Mouse (Mus musculus) testis, adult 2 months (tissue): Measurements from ENCODE around the gene Zdhhc14. TPM values are rescaled to one million over a fixed set of nuclear protein-coding genes. Genes with fewer than 3 reads are reported as not detected.

Experiments
- H3K27ac ChIP-seq: fragments of 200-500 bp; 2 replicates; pipeline ENCODE4 v1.5.1; 2012; ENCODE audit warnings: low read depth, low read length; ENCODE audit not compliant: control insufficient read depth, insufficient read depth
- H3K27me3 ChIP-seq: fragments of 200-500 bp; 2 replicates; pipeline ENCODE4 v1.6.1; 2012; ENCODE audit warnings: mild to moderate bottlenecking, low read length, moderate library complexity; ENCODE audit not compliant: control insufficient read depth, insufficient read depth
- H3K36me3 ChIP-seq: fragments of 200-500 bp; 2 replicates; pipeline ENCODE4 v1.6.1; 2012; ENCODE audit warnings: mild to moderate bottlenecking, low read length; ENCODE audit not compliant: control insufficient read depth, insufficient read depth
- H3K4me1 ChIP-seq: fragments of 200-500 bp; 2 replicates; pipeline ENCODE4 v1.6.1; 2012; ENCODE audit warnings: low read length; ENCODE audit not compliant: control insufficient read depth, insufficient read depth
- H3K4me3 ChIP-seq: fragments of 200-500 bp; 2 replicates; pipeline ENCODE4 v1.5.1; 2012; ENCODE audit warnings: low read depth, mild to moderate bottlenecking, low read length, moderate library complexity, mixed read lengths; ENCODE audit not compliant: control insufficient read depth
- CTCF ChIP-seq: fragments of 200-500 bp; IDR thresholded peaks from 2 replicates; pipeline ENCODE4 v1.5.1; 2012; ENCODE audit warnings: low read depth, mild to moderate bottlenecking, inconsistent platforms, low read length, moderate library complexity; ENCODE audit not compliant: control insufficient read depth, insufficient read depth, insufficient replicate concordance
- POLR2A ChIP-seq: fragments of 200-500 bp; IDR thresholded peaks from 2 replicates; pipeline ENCODE4 v1.6.1; 2012; ENCODE audit warnings: low read depth, mild to moderate bottlenecking, inconsistent platforms, low read length, moderate library complexity; ENCODE audit not compliant: control insufficient read depth
- polyA plus RNA-seq: library from polyadenylated mRNA; depleted of rRNA; stranded (reverse); fragments of >200 nt; gene quantifications from 2 replicates; pipeline ENCODE4 v1.2.3, GENCODE M21; 2012

The Zdhhc14 gene
- polyA plus RNA-seq, 1 experiment: 3.9 TPM

DNA sequence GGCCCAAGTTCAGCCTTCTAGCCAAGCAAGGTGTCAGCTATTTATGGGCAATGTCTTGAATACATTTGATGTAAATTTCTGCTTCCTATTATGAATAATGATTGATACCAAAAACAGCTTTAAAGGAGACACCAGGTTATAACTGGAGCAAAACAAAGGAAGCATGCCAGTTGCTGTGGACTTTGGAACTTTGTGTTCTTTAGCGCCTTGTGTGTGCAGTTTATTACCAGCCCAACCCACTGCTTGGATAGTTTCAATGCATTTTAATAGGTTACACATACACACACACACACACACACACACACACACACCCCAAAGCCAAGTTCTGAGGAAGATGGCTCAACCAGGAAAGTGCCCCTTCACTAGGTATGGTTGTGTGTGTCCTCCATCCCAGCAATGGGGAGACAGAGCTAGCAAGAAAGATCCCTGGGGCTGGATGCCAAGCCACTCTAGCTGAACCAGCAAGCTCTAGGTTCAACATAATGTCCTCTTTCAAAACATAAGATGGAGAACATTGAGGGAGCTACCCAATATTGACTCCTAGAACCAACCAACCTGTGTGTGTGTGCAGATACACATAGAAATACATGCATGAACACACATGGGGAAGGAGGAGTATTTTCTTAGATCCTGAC, 79.9 kb downstream of the Zdhhc14 start:
- Histone ChIP-seq H3K4me3 (no peak overlapping the region), H3K36me3 (no peaks in the 10 kb centered on the region), H3K27me3 (no peaks in the 10 kb centered on the region), H3K27ac (no peak overlapping the region), H3K4me1 (no peaks in the 10 kb centered on the region)
- TF ChIP-seq POLR2A (no peak), CTCF (no peak)

GRCm38 (mm10) chr17:5572745-5573420, 80.5 kb downstream of the Zdhhc14 start:
- Histone ChIP-seq H3K27ac (no peak overlapping the region), H3K4me3 (no peak overlapping the region), H3K4me1 (no peaks in the 10 kb centered on the region), H3K27me3 (no peaks in the 10 kb centered on the region), H3K36me3 (no peaks in the 10 kb centered on the region)
- TF ChIP-seq CTCF (no peak), POLR2A (no peak)

DNA sequence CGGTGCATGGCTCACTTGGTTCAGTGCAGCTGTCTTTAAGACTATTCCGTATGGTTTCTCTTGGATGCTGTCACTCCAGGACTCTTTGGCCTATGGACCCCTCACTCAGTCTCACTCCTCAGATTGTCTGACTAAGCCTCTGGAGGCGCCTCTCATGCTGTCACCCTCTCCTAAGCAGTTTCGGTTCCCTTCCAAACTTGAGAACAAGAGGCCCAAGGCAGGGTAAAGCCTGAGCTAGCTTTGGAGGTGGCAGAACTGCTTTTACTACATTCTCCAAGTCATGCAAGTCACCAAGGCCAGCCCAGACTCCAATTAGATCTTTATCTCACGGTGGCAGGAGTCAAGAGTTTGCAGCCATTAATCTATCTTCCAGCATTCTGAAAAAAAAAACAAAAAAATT, 82.3 kb downstream of the Zdhhc14 start:
- TF ChIP-seq POLR2A (no peak), CTCF (no peak)
- H3K4me3 ChIP-seq: no peak overlapping the region

DNA sequence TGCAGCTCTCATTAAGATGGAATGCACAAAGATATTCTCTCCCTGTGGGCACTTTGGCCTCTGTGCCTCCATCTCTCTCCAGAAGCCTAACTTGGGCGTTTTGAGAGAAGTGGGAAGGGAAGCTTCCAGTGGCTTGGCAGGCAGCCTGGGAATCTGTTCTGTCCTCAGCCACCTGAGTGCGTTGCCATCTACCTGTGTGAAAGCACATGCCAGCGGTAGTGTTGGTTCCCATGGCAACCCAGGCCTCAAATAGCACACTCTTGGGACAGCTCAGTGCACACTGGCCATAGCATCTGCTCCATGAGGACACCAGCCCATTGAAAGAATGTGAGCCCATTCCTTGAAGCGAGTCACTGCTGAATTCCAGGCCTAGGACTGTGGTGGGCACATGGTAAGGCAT, 83.2 kb downstream of the Zdhhc14 start:
- Histone ChIP-seq H3K27me3 (no peaks in the 10 kb centered on the region), H3K36me3 (no peaks in the 10 kb centered on the region), H3K27ac (no peak overlapping the region), H3K4me1 (no peaks in the 10 kb centered on the region), H3K4me3 (no peak overlapping the region)
- TF ChIP-seq POLR2A: no peak
- TF ChIP-seq CTCF: no peak

More for the DNA sequence above, 82.3 kb downstream of the Zdhhc14 start:
- H3K27me3 ChIP-seq: no peaks in the 10 kb centered on the region
- H3K36me3 ChIP-seq: no peaks in the 10 kb centered on the region
- H3K27ac ChIP-seq: no peak overlapping the region
- H3K4me1 ChIP-seq: no peaks in the 10 kb centered on the region

GRCm38 (mm10) chr17:5582232-5582631, 89.9 kb downstream of the Zdhhc14 start:
- TF ChIP-seq POLR2A: no peak
- no peak for TF ChIP-seq CTCF
- Histone ChIP-seq H3K36me3 (no peaks in the 10 kb centered on the region), H3K4me1 (no peaks in the 10 kb centered on the region), H3K4me3 (no peak overlapping the region), H3K27ac (no peak overlapping the region), H3K27me3 (no peaks in the 10 kb centered on the region)

DNA sequence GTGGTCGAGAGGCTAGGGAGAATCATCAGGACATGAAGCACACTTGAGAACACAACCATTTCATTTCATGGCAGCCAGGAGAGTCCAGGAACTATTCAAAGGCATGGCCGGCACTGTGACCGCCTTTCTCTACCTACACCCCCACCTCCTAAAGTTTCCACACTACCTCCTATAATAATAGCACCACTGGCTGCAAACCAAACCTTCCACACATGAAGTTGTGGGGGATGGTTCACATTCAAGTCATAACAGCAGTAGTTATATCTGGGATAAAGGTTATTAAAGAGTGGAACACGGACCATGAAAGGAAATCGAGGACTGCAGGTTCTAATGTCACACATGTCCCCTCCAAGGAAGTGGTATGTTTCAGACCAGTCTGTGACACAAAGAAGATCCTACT, 90.6 kb downstream of the Zdhhc14 start:
- no peaks in the 10 kb centered on the region for H3K4me1 ChIP-seq
- no peaks in the 10 kb centered on the region for H3K36me3 ChIP-seq
- no peak overlapping the region for H3K27ac ChIP-seq
- no peak for TF ChIP-seq POLR2A
- TF ChIP-seq CTCF: no peak
- no peak overlapping the region for H3K4me3 ChIP-seq
- no peaks in the 10 kb centered on the region for H3K27me3 ChIP-seq

GRCm38 (mm10) chr17:5583472-5584145, 91.3 kb downstream of the Zdhhc14 start:
- Histone ChIP-seq H3K4me1 (no peaks in the 10 kb centered on the region), H3K27ac (no peak overlapping the region), H3K4me3 (no peak overlapping the region), H3K27me3 (no peaks in the 10 kb centered on the region), H3K36me3 (no peaks in the 10 kb centered on the region)
- TF ChIP-seq POLR2A (no peak), CTCF (no peak)
